In genomic region chr13:49581541-49582530, GRCm38 (mm10) we compare ENCODE assay signal across 11 mouse cellular contexts. TPM values are rescaled to one million over a fixed set of nuclear protein-coding genes. Genes with fewer than 3 reads are reported as not detected.
DNase-seq lines count a peak whose midpoint lies in the region; ATAC-seq and TF ChIP-seq lines count a peak whose summit lies in the region.
"Had no signal": no experiment of that assay in that cellular context is flagged by ENCODE, and none has a peak within 500 bp of the region (broad histone marks: within the 10 kb centered on the region; RNA-seq: fewer than 3 reads in every experiment).

TSS of gene Omd (plus strand) at chr13:49582462.

- H3K9ac ChIP-seq in lung, embryonic 14.5 days: no peak within 1 kb of the TSS
- no peak within 1 kb of the TSS for H3K9ac ChIP-seq in embryonic facial prominence, embryonic 12.5 days
- no peak within 1 kb of the TSS for H3K9ac ChIP-seq in stomach, embryonic 16.5 days (ENCODE audit: low read length)
- H3K9ac ChIP-seq: neural tube, embryonic 15.5 days had no signal

- H3K9me3 ChIP-seq in lung, embryonic 14.5 days (ENCODE audit: low read depth, low read length): no peaks in the 10 kb centered on the region
- no peaks in the 10 kb centered on the region for H3K9me3 ChIP-seq in embryonic facial prominence, embryonic 12.5 days
- H3K9me3 ChIP-seq in stomach, embryonic 16.5 days (replicated peaks; ENCODE audit: control insufficient read depth, low read length): no peaks in the 10 kb centered on the region
- H3K9me3 ChIP-seq: neural tube, embryonic 15.5 days had no signal

- peak within 1 kb of the TSS; percentile 18; the same call in 1 of the 2 replicates for H3K4me2 ChIP-seq in lung, embryonic 14.5 days
- H3K4me2 ChIP-seq in embryonic facial prominence, embryonic 12.5 days (replicated peaks): peak within 1 kb of the TSS; percentile 11; the same call in 1 of the 2 replicates
- H3K4me2 ChIP-seq in stomach, embryonic 16.5 days (ENCODE audit: low read depth, low read length): peak within 1 kb of the TSS; percentile 24; the same call in 1 of the 2 replicates
- H3K4me2 ChIP-seq: neural tube, embryonic 15.5 days had no signal

- no peak for TF ChIP-seq CTCF in lung, embryonic 14.5 days (IDR thresholded peaks at IDR 0.05; ENCODE audit: low read depth)

- H3K36me3 ChIP-seq in lung, embryonic 14.5 days (ENCODE audit: insufficient read depth): no peaks in the 10 kb centered on the region
- H3K36me3 ChIP-seq in embryonic facial prominence, embryonic 12.5 days: no peaks in the 10 kb centered on the region
- no peaks in the 10 kb centered on the region for H3K36me3 ChIP-seq in stomach, embryonic 16.5 days (ENCODE audit: control insufficient read depth, insufficient read depth, low read length)
- H3K36me3 ChIP-seq: neural tube, embryonic 15.5 days had no signal

- DNase-seq in lung, embryonic 14.5 days: peak; percentile 78
- no peak for DNase-seq in lung, postnatal 14 days
- DNase-seq in kidney, adult 9 months: peak; percentile 82
- no peak for DNase-seq in right cerebral cortex, postnatal 10 days (ENCODE audit: low spot score in 2 of 2)
- DNase-seq in spleen, adult 18-20 months: no peak
- DNase-seq in testis, postnatal 10 days (ENCODE audit: low spot score): no peak
- DNase-seq: cerebellum, adult 2 months; thymus, postnatal 25 days had no signal

- H3K4me1 ChIP-seq in lung, embryonic 14.5 days (ENCODE audit: insufficient read depth): 0 out of 2 replicates have a peak, but pooled peaks cover 3% of the 10 kb centered on the region
- peaks cover 9% of the 10 kb centered on the region; the same call in 1 of the 2 replicates for H3K4me1 ChIP-seq in embryonic facial prominence, embryonic 12.5 days
- H3K4me1 ChIP-seq in stomach, embryonic 16.5 days (ENCODE audit: control insufficient read depth, insufficient read depth, low read length): peaks cover 9% of the 10 kb centered on the region; the same call in 1 of the 2 replicates
- H3K4me1 ChIP-seq: neural tube, embryonic 15.5 days had no signal

- no peaks in the 10 kb centered on the region for H3K27me3 ChIP-seq in lung, embryonic 14.5 days (ENCODE audit: insufficient read depth, low read length)
- H3K27me3 ChIP-seq in embryonic facial prominence, embryonic 12.5 days: no peaks in the 10 kb centered on the region
- no peaks in the 10 kb centered on the region for H3K27me3 ChIP-seq in stomach, embryonic 16.5 days (ENCODE audit: control insufficient read depth, insufficient read depth, low read length)
- H3K27me3 ChIP-seq: neural tube, embryonic 15.5 days had no signal

- peak; percentile 56 for ATAC-seq in lung, embryonic 14.5 days (ENCODE audit: insufficient read depth)
- 0 out of 2 replicates have a peak, but pooled peaks have one; percentile 69 for ATAC-seq in embryonic facial prominence, embryonic 12.5 days (ENCODE audit: insufficient number of reproducible peaks, insufficient read depth, low FRiP score, low TSS enrichment)
- ATAC-seq in stomach, embryonic 16.5 days (ENCODE audit: insufficient read depth, low FRiP score): peak; percentile 60

- WGBS in lung, embryonic 14.5 days: 41% methylated on average over 8 of the region's 8 CpGs
- 28% methylated on average over 8 of the region's 8 CpGs for WGBS in embryonic facial prominence, embryonic 12.5 days
- WGBS in stomach, embryonic 16.5 days: 41% methylated on average over 8 of the region's 8 CpGs

- peak within 1 kb of the TSS; percentile 94 for H3K27ac ChIP-seq in lung, embryonic 14.5 days (ENCODE audit: low read depth)
- peak within 1 kb of the TSS; percentile 92 for H3K27ac ChIP-seq in embryonic facial prominence, embryonic 12.5 days
- peak within 1 kb of the TSS; percentile 87 for H3K27ac ChIP-seq in stomach, embryonic 16.5 days (ENCODE audit: low read length)
- H3K27ac ChIP-seq: neural tube, embryonic 15.5 days had no signal

- no peak within 1 kb of the TSS for H3K4me3 ChIP-seq in lung, embryonic 14.5 days (ENCODE audit: low read depth, low read length)
- no peak within 1 kb of the TSS for H3K4me3 ChIP-seq in embryonic facial prominence, embryonic 12.5 days
- H3K4me3 ChIP-seq in stomach, embryonic 16.5 days (replicated peaks; ENCODE audit: low read length): no peak within 1 kb of the TSS
- H3K4me3 ChIP-seq: neural tube, embryonic 15.5 days had no signal

RNA-seq across cellular contexts. Expression of gene Omd, which starts in this region (rescaled TPM):
- polyA plus RNA-seq in lung, embryonic 14.5 days (2014; fragmentation: Nextera tagmentation; extraction: Ambion mirVana): 1.0 and 1.5 TPM in 2 replicates
- 2.5 and 2.8 TPM in 2 replicates for polyA plus RNA-seq in embryonic facial prominence, embryonic 12.5 days (2016; fragmentation: Nextera tagmentation; extraction: Ambion mirVana)
- 0.85 and 1.1 TPM in 2 replicates for polyA plus RNA-seq in stomach, embryonic 16.5 days (2015; fragmentation: Nextera tagmentation; extraction: Ambion mirVana)

Comparison
In these comparisons a context has a peak if more than half of its experiments do, and no peak if none do; other contexts are left out.
1. DNase-seq: peak in lung, embryonic 14.5 days (single experiment) and kidney, adult 9 months (single experiment); none in lung, postnatal 14 days (single experiment), right cerebral cortex, postnatal 10 days (0 of 2), spleen, adult 18-20 months (0 of 2) and testis, postnatal 10 days (single experiment).
2. Peak in every context shown above with its lines, with median percentiles within 50 percentile points of each other: ATAC-seq, H3K27ac ChIP-seq and H3K4me2 ChIP-seq.